Mouse (Mus musculus) midbrain, embryonic 12.5 days (tissue): Measurements from ENCODE around the gene Sft2d1. TPM values are rescaled to one million over a fixed set of nuclear protein-coding genes. Genes with fewer than 3 reads are reported as not detected.
"Not testable (repeated sequence)": the region's sequence is repeated elsewhere in the genome, so short reads cannot be mapped to it uniquely, and the experiment has no call there.

Experiments
- ATAC-seq: fragments of 200-750 bp; cut with Nextera tagmentation; 2 replicates; pipeline ENCODE4 v1.8.0; 2017; ENCODE audit warnings: low read depth, moderate TSS enrichment, moderate library complexity; ENCODE audit not compliant: low FRiP score
- H3K27ac ChIP-seq: fragments of 300-500 bp; sonication (generic); replicated peaks from 2 replicates; pipeline ENCODE4 v1.5.1; 2016; ENCODE audit warnings: mild to moderate bottlenecking
- H3K27me3 ChIP-seq: fragments of 300-500 bp; sonication (generic); 2 replicates; pipeline ENCODE4 v1.6.1; 2016; ENCODE audit warnings: mild to moderate bottlenecking
- H3K36me3 ChIP-seq: fragments of 300-500 bp; sonication (generic); 2 replicates; pipeline ENCODE4 v1.6.1; 2016
- H3K4me1 ChIP-seq: fragments of 300-500 bp; sonication (generic); 2 replicates; pipeline ENCODE4 v1.6.1; 2016
- H3K4me2 ChIP-seq: fragments of 300-500 bp; sonication (generic); replicated peaks from 2 replicates; pipeline ENCODE4 v1.6.1; 2016; ENCODE audit warnings: mild to moderate bottlenecking, moderate library complexity
- H3K4me3 ChIP-seq: fragments of 300-500 bp; sonication (generic); 2 replicates; pipeline ENCODE4 v1.5.1; 2016; ENCODE audit warnings: mild to moderate bottlenecking
- H3K9ac ChIP-seq: fragments of 300-500 bp; sonication (generic); replicated peaks from 2 replicates; pipeline ENCODE4 v1.6.1; 2016; ENCODE audit warnings: mild to moderate bottlenecking, moderate library complexity
- H3K9me3 ChIP-seq: fragments of 300-500 bp; sonication (generic); 2 replicates; pipeline ENCODE4 v1.6.1; 2016; ENCODE audit warnings: mild to moderate bottlenecking
- WGBS: fragments of 180-500 bp; shearing (Covaris S2); methylation state at CpG from one replicate; pipeline ENCODE4 v1.1.7; 2016; 5-methylcytosine and 5-hydroxymethylcytosine counted together
- polyA plus RNA-seq: library from polyadenylated mRNA; unstranded; fragments of >200 nt; fragmentation: Nextera tagmentation; extraction: Ambion mirVana; gene quantifications from 2 replicates; pipeline ENCODE4 v1.2.1, GENCODE M21; 2016

The Sft2d1 gene
- 104 TPM in 2 replicates for polyA plus RNA-seq

- H3K27me3 ChIP-seq = 0 out of 2 replicates have a peak, but pooled peaks cover 3% of the 10 kb centered on the region
- H3K4me3 ChIP-seq = peak within 1 kb of the TSS; percentile 69
- H3K9me3 ChIP-seq = no peaks in the 10 kb centered on the region
- H3K36me3 ChIP-seq = no peaks in the 10 kb centered on the region
- peak within 1 kb of the TSS; percentile 85 for H3K27ac ChIP-seq
- peaks cover 16% of the 10 kb centered on the region for H3K4me1 ChIP-seq
- peak; percentile 96 for ATAC-seq
- WGBS = under 1% methylated on average over 54 of the region's 54 CpGs
- peak within 1 kb of the TSS; percentile 72 for H3K9ac ChIP-seq
- peak within 1 kb of the TSS; percentile 76 for H3K4me2 ChIP-seq
Observed at GRCm38 (mm10) chr17:8310838-8311614, at the start of gene Sft2d1. Gene Sft2d1 (plus strand): TSS chr17:8311102.

DNA sequence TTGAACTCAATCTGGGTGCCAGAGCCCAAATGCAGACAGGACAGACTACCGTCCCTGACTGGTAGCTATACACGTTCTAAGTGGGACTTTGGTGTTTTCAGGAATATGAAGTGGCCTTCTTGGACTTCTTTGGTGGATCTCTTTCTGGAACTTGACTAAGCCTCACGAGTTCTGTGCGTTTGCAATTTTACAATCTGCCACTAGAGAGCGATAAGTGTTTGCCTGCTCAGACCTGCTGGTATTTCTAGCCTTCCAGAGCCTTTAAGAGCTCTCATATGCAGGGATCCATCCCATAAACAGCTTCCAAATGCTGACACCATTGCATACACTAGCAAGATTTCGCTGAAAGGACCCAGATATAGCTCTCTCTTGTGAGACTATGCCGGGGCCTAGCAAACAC lies 46.3 kb upstream of the Sft2d1 start:
- not testable (repeated sequence) for H3K36me3 ChIP-seq, H3K4me1 ChIP-seq, ATAC-seq, H3K27ac ChIP-seq, H3K4me3 ChIP-seq, H3K4me2 ChIP-seq, H3K27me3 ChIP-seq, H3K9me3 ChIP-seq, H3K9ac ChIP-seq
- 16% methylated on average over 7 of the region's 7 CpGs for WGBS

GRCm38 (mm10) chr17:8272054-8272749 lies 38.7 kb upstream of the Sft2d1 start:
- Histone ChIP-seq H3K27me3 (peaks cover 8% of the 10 kb centered on the region; the same call in 1 of the 2 replicates), H3K36me3 (no peaks in the 10 kb centered on the region), H3K9ac (no peak overlapping the region), H3K4me3 (no peak overlapping the region), H3K9me3 (no peaks in the 10 kb centered on the region), H3K4me2 (no peak overlapping the region), H3K4me1 (0 out of 2 replicates have a peak, but pooled peaks cover 2% of the 10 kb centered on the region), H3K27ac (no peak overlapping the region)
- no peak for ATAC-seq
- 64% methylated on average over 6 of the region's 6 CpGs for WGBS

- Histone ChIP-seq H3K4me1 (0 out of 2 replicates have a peak, but pooled peaks cover 2% of the 10 kb centered on the region), H3K4me3 (no peak overlapping the region), H3K27ac (no peak overlapping the region), H3K4me2 (no peak overlapping the region), H3K9me3 (no peaks in the 10 kb centered on the region), H3K9ac (no peak overlapping the region), H3K36me3 (no peaks in the 10 kb centered on the region), H3K27me3 (peaks cover 8% of the 10 kb centered on the region; the same call in 1 of the 2 replicates)
- no peak for ATAC-seq
- 72% methylated on average over 6 of the region's 6 CpGs for WGBS
Observed at GRCm38 (mm10) chr17:8272951-8273350, 38.0 kb upstream of the Sft2d1 start.

- no peak for ATAC-seq
- H3K4me2 ChIP-seq = no peak overlapping the region
- no peaks in the 10 kb centered on the region for H3K9me3 ChIP-seq
- H3K27me3 ChIP-seq = peaks cover 8% of the 10 kb centered on the region; the same call in 1 of the 2 replicates
- H3K4me3 ChIP-seq = no peak overlapping the region
- WGBS = 82% methylated on average over 4 of the region's 4 CpGs
- H3K27ac ChIP-seq = no peak overlapping the region
- H3K9ac ChIP-seq = no peak overlapping the region
- H3K4me1 ChIP-seq = 0 out of 2 replicates have a peak, but pooled peaks cover 2% of the 10 kb centered on the region
- H3K36me3 ChIP-seq = no peaks in the 10 kb centered on the region
Observed at GRCm38 (mm10) chr17:8276071-8276470, 34.8 kb upstream of the Sft2d1 start.

- Histone ChIP-seq H3K27ac (no peak overlapping the region), H3K4me1 (0 out of 2 replicates have a peak, but pooled peaks cover 2% of the 10 kb centered on the region), H3K4me3 (no peak overlapping the region), H3K27me3 (peaks cover 8% of the 10 kb centered on the region; the same call in 1 of the 2 replicates), H3K4me2 (no peak overlapping the region), H3K9me3 (no peaks in the 10 kb centered on the region), H3K36me3 (no peaks in the 10 kb centered on the region), H3K9ac (no peak overlapping the region)
- ATAC-seq = no peak
- WGBS = 73% methylated on average over 7 of the region's 7 CpGs
Observed at GRCm38 (mm10) chr17:8276680-8277079, 34.2 kb upstream of the Sft2d1 start.

DNA sequence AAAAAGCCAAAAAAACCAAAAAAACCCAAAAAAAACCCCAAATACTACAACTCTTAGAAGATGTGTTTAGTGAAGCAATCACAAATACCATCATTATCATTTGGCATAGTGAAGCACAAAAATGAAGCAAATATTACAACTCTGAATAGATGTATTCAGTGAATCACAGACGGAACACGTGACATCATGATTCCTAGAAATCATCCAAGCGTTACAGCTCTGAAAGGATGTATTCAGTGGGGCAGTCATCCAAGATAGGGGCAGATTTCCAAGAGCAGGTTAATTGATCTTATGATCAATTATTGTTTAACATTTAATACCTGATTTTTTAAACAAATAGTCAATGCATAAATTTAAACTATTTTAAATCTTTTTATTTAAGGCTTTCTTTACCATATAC lies 33.6 kb upstream of the Sft2d1 start:
- Histone ChIP-seq H3K4me1 (0 out of 2 replicates have a peak, but pooled peaks cover 1% of the 10 kb centered on the region), H3K4me2 (no peak overlapping the region), H3K9me3 (no peaks in the 10 kb centered on the region), H3K27me3 (peaks cover 8% of the 10 kb centered on the region; the same call in 1 of the 2 replicates), H3K36me3 (no peaks in the 10 kb centered on the region), H3K9ac (no peak overlapping the region), H3K27ac (no peak overlapping the region), H3K4me3 (no peak overlapping the region)
- no peak for ATAC-seq
- 81% methylated on average over 3 of the region's 3 CpGs for WGBS

- H3K36me3 ChIP-seq = no peaks in the 10 kb centered on the region
- H3K9me3 ChIP-seq = no peaks in the 10 kb centered on the region
- no peak for ATAC-seq
- peaks cover 8% of the 10 kb centered on the region; the same call in 1 of the 2 replicates for H3K27me3 ChIP-seq
- no peak overlapping the region for H3K4me3 ChIP-seq
- H3K4me1 ChIP-seq = 0 out of 2 replicates have a peak, but pooled peaks cover 3% of the 10 kb centered on the region
- H3K9ac ChIP-seq = no peak overlapping the region
- H3K27ac ChIP-seq = no peak overlapping the region
- WGBS = 71% methylated on average over 3 of the region's 3 CpGs
- H3K4me2 ChIP-seq = no peak overlapping the region
Observed at GRCm38 (mm10) chr17:8278356-8278755, 32.5 kb upstream of the Sft2d1 start.

- peak within 1 kb of the TSS; percentile 70 for H3K4me3 ChIP-seq
- peak; percentile 0 for ATAC-seq
- H3K9ac ChIP-seq = peak within 1 kb of the TSS; percentile 75
- WGBS = 2% methylated on average over 35 of the region's 35 CpGs
- H3K4me2 ChIP-seq = peak within 1 kb of the TSS; percentile 100
- H3K27me3 ChIP-seq = no peaks in the 10 kb centered on the region; the same call in 1 of the 2 replicates
- H3K4me1 ChIP-seq = peaks cover 15% of the 10 kb centered on the region
- peak within 1 kb of the TSS; percentile 82 for H3K27ac ChIP-seq
- H3K36me3 ChIP-seq = no peaks in the 10 kb centered on the region
- H3K9me3 ChIP-seq = no peaks in the 10 kb centered on the region
Observed at GRCm38 (mm10) chr17:8282821-8283525, 27.9 kb upstream of the Sft2d1 start, which contains the start of gene Mpc1. Gene Mpc1 (plus strand): TSS chr17:8282904.

- Histone ChIP-seq H3K27me3 (no peaks in the 10 kb centered on the region; the same call in 1 of the 2 replicates), H3K4me2 (peak overlapping the region; percentile 100), H3K9me3 (no peaks in the 10 kb centered on the region), H3K27ac (peak overlapping the region; percentile 82), H3K36me3 (no peaks in the 10 kb centered on the region), H3K4me3 (peak overlapping the region; percentile 70), H3K4me1 (peaks cover 15% of the 10 kb centered on the region), H3K9ac (peak overlapping the region; percentile 75)
- WGBS = under 1% methylated on average over 70 of the region's 77 CpGs
- ATAC-seq = peak; percentile 99
Observed at GRCm38 (mm10) chr17:8283526-8284253, 27.2 kb upstream of the Sft2d1 start.

- no peak; the same call in 1 of the 2 replicates for ATAC-seq
- under 1% methylated on average over 32 of the region's 32 CpGs for WGBS
- Histone ChIP-seq H3K4me1 (peaks cover 15% of the 10 kb centered on the region), H3K27me3 (no peaks in the 10 kb centered on the region; the same call in 1 of the 2 replicates), H3K9me3 (no peaks in the 10 kb centered on the region), H3K4me3 (peak overlapping the region; percentile 70), H3K9ac (peak overlapping the region; percentile 75), H3K27ac (peak overlapping the region; percentile 82), H3K36me3 (no peaks in the 10 kb centered on the region), H3K4me2 (peak overlapping the region; percentile 100)
Observed at GRCm38 (mm10) chr17:8284254-8284661, 26.6 kb upstream of the Sft2d1 start.
